Mouse (Mus musculus) spleen, adult 2 months (tissue): ENCODE results near the gene Pitpnc1.

Experiments
- CTCF ChIP-seq: fragments of 200-500 bp; IDR thresholded peaks from 2 replicates; pipeline ENCODE4 v1.5.1; 2011; ENCODE audit warnings: mild to moderate bottlenecking, inconsistent platforms; ENCODE audit not compliant: insufficient read depth, insufficient read length, insufficient replicate concordance; ENCODE audit errors: extremely low read depth
- POLR2A ChIP-seq: fragments of 200-500 bp; IDR thresholded peaks from 2 replicates; pipeline ENCODE4 v1.6.1; 2011; ENCODE audit warnings: low read depth, low read length, inconsistent platforms

DNA sequence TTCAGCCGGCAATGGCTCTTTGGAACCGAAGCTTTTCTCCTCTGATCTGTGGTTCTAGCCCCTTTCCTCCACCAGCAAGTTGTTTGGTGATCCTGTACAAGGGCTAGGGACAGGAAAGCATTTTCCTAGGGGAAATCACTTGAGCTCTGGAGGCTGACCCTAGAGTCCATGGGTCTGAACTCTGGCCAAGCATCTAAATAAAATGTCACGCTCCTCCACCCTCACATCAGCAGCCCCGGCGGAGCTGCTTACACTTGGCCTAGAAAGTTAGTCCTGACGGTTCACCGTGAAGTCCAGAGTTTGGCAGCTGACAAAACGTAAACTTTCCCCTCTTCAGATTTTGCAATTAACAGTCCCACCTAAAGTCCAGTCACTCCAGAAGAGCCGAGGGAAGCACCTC lies 90.5 kb downstream of the Pitpnc1 start:
- TF ChIP-seq POLR2A = no peak
- no peak for TF ChIP-seq CTCF
